Mouse (Mus musculus): ENCODE measurements around the gene Ltk.
"Not testable (repeated sequence)": the region's sequence is repeated elsewhere in the genome, so short reads cannot be mapped to it uniquely, and the experiment has no call there.

Ltk gene

DNA sequence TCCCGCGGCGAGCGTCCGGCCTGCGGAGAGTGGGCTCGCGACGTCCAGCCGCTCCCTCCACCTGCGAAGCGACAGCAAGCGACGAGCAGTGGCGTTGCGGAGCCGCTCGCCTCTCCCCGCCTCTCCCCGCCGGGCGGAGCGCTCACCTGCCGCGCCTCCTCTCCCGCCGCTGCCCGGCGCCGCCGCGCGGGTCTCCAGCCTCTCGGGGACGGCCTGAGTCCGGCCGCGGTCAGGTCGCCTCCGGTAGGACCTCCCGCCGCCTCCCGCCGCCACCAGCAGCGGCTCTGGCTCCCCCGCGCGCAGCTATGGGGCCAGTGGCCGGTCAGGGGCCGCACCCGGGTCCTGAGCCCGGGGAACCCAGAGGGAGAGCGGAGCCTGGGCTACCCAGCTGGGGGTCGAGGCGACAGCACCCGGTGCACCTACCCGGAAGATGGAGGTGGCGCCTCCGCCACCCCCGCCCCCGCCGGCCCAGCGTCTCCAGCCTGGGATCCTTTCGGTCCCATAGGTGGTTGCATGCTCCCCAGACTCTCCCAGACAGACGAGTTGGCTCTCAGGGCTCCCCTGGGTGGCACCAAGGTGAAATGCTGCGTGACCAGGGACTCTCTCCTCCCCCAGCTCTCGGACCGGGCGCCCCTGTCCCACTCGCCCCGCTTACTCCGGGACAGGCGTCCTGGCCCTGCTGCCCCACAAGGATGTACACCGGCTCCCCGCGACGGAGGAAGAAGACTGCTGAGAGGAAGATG is 2.0 kb downstream of the Ltk start:
- peak; percentile 46 to 47 for DNase-seq

DNA sequence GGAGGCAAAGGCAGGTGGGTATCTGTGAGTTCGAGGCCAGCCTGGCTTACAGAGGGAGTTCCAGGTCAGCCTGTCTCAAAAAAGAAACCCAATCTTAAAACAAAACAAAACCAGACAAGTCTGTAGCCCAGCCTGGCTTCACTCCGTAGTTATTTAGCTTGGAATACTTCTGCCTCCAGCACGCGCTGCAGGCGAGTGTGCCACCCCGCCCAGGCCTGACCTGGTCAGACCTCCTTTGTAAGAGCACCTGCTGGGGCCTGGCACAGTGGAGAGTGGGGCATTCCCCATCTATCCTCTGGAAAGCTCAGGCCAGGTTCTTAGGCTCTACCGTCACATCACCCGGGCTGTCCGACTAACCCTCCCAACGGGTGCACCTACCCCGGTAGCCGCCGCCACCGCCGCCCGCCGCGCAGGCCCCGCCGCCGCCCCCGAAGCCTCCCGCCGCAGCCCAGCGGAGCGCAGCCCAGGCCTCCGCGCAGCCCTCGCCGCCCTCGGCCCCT is 2.6 kb downstream of the Ltk start:
- peak in 1 of 2 experiments; percentile 36 for DNase-seq

DNA sequence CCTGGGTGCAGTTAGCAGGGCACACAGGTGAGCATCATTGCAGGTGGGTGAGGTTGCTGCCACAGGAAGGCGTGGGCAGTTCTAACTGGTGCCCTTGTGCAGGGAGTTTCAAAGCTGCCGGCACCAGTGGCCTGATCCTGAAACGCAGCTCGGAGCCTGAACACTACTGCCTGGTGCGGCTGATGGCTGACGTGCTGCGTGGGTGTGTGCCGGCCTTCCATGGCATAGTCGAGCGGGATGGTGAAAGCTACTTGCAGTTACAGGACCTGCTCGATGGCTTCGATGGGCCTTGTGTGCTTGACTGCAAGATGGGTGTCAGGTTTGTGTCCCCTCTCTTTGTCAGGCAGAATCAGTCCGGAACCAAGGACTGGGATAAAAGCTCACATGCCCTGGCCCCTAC is 11.0 kb downstream of the Ltk start:
- no peak for DNase-seq

DNA sequence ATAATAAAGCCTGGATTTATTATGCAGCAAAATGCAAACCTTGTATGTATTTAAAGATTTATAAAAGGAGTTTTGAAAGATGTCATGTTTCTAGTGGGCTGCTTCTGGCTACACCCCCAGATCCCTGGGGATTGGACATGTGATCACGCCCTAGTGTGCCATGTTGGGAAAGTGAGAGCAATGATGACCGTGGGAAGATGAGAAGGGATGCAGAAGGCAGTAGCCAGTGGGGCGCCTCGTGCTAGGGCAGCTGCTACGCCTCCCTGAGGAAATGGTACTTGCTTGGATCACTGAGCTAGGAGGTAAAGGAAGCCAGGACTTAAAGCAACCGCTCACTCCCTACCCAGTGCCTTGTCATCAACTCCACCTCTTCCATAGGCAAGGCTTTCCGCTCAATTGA is 12.7 kb downstream of the Ltk start:
- DNase-seq: no peak

DNA sequence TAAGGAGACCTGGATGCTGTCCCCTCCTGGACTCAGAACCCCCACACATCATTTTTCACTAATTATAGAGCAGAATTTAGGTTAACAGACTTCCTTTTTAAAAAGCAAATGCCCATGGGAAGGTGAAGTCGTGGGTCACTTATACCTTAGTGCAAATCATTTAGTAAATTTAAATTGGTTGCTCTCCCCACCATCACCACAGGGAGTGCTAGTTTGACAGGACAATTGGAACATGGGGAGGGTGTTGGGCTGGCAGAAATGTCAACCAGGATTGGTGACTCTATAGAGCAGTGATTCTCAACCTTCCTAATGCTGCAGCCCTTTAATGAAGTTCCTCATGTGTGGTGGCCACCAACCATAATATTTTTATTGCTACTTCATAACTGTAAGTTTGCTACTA is 14.9 kb downstream of the Ltk start:
- DNase-seq: peak; percentile 59 to 62

DNA sequence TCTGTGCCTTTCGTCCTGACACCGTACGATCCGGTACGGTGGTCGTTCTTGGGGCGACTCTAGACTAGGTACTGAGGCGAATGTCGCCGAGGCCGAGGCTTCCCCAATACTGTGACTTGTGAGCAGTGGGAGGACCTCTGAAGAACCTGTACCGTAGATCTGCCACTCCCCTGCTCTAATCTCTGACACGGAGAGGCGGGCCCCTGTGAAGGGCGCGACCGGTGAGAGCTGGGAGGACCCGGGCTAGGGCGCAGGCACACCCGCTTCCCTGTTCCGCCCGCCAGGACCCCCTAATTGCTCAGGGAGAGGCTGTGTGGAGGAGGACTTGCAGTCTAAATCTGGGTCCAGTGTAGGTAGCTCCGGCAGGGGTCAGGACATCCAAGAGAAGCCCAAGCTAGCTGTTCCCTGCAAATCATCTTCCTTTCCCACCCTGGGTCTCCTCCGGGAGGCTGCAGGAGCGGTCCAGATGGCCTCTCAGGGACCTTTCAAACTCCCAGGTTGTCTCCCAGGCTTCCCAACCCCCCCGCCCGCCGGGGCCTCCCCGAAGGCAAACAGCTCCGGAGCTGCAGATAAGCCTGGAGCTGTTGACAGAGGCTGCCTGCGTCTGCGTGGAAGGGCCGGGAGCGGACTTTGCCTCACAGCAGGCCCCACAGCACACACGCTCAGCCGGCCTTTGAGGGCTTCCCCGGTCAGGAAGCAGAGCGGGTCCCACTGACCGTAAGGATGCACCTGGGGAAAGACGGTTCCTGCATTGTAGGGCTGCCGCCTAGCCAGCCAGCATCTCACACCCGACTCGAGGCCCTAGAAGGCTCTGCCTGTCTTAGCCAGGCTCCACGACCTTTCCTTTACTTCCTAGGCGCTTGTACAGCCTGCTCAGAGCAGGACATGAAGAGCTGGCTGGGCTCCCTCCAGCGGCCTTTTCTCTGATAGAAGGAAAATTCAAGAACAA is 15.8 kb downstream of the Ltk start:
- peak; percentile 48 to 49 for DNase-seq

DNA sequence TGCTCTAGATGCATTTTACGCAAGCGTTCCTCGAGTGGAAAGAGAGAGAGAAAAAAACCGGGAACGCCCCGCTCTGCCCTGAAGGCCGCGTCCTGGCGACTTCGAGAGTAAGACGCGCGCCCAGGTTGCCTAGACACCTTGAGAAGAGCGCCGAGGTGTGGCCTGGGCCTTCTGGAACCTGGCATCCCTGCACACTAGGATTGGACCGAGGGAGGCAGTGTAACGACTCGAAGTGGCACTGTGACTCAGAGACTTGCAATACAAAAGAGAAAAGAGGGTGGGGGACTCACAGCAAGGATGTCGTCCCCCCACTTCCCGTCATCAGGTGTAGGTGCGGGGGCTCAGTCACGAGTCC is 16.4 kb downstream of the Ltk start:
- no peak for DNase-seq

DNA sequence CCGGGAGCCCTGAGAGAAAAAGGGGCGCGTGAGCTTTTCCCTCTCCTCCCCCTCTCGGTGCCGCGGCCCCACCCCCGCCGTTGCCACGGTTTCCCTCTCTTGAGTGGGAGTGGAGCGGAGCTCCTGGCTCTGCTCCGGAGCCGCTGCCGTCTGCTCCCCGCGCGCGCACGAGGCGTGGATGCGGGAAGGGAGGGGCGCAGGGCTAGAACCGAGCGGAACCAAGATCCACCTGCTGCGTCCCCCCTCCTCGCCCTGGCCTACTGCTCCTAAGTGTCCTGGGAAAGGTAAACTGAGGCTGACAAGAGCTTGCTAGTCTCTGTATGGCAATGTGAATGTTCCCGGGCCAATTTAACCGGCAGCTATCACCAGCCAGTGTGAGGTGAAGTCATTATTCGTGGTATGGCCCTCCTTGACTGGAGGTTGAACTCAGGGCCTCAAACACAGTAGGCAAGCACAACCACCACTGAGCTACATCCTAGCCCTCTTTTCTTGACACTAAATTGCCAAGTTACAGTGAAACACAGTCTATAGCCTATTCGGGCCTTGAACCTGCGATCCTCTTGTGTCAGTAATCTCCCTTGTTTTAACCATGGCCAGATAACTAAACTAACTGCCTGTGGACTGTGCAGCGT is 16.9 kb downstream of the Ltk start:
- peak; percentile 10 to 12 for DNase-seq

DNA sequence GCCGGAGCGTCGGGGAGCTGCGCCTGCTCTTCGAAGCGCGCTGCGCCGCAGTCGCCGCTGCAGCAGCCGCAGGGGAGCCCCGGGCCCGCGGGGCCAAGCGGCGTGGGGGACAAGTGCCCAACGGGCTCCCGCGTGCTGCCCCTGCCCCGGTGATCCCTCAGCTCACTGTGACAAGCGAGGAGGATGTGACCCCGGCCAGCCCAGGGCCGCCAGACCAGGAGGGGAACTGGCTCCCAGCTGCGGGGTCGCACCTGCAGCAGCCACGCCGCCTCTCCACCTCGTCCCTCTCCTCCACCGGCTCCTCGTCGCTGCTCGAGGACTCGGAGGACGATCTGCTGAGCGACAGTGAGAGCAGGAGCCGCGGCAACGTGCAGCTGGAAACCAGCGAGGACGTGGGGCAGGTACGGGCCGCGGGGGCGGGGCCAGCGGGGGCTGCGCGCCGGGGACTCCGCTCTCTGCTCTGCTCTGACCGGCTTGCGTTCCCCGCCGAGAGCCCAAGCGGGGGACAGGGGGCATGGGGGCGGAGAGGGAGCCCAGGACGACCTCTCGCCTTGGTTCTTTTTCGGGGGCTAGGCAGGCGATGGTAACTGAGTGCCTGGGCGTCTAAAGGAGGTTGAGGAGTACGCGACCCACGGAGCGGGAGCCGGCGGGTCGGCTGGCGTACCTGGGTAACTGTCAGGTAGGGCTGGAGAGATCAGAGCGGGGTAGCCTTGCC is 17.6 kb downstream of the Ltk start:
- DNase-seq: peak; percentile 60 to 67

DNA sequence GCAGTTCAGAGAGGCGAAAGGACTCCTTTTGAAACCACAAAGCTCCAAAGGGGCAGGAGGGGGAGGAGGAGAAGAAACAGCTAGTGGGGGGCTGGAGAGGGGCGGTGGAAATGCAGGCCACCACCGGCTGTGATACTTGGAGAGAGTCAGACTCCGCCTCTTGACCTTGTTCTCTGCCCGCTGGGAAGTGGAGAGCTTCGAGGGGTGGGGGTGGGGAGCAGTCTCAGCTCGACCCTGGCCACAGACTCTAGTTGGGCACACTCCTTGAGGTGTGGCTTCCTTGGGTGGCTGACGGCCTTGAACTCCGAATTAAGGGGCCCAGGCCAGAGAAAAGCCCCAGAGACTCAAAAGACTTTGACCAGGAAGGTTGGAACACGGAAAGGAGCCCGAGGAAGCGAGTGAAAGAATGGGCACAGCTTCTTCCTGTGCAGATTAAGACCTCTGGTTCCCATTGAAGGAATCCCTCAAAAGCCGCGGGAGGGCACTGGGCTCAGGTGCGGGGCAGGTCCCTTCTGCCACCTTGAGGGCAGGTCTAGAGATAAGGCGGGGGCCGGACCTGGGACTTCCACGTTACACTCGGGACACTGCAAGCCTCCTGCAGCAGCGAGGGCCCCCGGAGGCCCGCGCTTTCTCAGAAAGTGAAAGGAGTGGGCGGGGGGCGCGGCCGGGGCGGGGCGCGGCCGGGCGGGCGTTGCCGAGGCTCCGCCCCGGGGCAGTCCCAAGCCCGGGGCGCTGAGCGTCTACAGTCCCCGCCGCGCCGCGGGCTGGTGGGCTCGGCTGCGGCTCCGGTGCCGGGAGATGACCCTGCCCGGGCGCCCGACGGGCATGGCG is 18.4 kb downstream of the Ltk start, which contains the start of gene Itpka:
Gene Itpka, plus strand, starts transcription at position 757 of the 831 bp plus-strand sequence.
- DNase-seq: peak; percentile 71 to 78

DNA sequence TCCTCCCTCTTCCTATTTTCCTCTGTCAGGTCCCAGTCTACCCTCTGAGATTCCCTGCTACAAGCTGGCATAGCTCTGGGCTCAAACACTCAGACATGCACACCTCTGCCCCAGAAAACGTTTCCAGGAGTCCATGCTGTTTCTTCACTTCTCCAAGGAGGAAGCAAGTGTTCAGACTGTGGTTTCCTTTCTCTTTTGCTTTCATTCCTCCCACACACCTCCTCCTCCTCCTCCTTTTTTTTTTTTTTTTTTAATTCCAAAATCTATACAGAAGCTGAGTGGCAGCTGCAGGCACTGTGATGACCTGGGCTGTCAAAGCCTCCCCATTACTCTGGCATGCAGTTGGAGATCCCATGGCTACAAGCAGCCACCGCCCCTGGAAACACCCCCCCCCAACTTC is 19.7 kb downstream of the Ltk start:
- no peak for DNase-seq

DNA sequence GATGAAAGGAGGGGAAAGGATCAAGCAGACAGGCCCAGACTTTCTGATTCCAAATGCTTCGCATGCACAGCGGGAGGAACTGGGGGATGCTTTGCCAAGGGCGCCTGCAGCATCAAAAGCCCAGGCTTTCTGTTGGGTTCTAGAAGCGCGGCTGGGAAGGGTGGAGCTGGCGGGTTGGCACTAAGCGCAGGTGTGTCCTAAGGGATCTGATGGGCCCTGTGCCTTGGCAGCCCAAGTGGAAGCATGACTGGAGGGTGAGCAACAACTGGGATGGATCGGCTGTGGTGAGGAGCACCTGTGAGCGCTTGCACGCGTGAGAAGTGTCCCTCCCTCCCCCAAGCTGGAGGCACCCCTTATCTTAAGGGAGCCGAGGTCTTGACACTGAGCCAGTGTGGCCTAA is 23.1 kb downstream of the Ltk start:
- no peak for DNase-seq

DNA sequence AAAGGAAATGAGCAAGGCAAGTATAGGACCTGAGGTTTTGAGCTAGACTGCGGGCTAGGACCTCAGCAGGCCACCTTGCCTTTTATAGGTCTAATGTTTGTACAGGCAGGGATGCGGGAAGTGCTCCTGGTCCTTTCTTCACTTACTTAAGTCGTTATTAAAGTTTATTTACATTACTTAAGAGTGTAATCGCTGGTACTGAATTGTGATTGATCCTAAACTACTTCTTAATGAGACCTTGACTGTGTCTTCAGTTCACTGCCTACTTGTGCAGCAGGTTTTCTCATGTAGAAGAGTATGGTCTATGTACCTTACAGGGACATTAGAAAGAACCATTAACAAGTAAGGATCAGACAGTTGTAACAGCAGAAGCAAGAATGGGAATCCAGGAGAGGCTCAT is 29.5 kb downstream of the Ltk start:
- DNase-seq: no peak

DNA sequence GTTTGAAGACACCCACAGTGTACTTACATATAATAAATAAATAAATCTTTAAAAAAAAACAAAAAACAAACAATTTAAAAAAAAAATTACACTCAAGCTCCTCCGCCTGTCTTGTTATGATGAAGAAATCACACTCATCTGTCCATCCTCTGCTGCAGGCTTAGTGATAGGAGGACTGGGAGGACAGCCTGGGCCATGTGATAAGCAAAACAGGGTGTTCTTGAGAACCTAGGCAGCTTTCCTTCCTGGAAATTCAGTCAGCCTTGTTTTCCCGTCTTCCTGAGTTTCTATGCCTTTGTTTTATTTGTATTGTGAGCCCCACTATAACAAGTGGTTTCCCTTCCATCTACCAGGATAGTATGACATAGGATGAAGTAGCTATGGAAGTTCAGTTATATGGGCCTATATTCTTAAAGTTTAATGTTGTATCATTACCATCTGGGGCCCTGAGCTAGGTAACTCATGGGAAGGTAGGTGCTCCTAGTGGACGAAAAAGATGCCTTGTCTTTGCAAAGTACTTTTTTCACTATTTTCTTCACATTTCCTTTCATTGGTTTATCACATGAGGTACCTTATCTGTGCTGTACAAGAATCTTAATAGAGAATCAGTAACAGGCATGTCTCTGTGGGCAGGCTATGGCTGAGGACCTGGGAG is 32.3 kb downstream of the Ltk start:
- DNase-seq: no peak

DNA sequence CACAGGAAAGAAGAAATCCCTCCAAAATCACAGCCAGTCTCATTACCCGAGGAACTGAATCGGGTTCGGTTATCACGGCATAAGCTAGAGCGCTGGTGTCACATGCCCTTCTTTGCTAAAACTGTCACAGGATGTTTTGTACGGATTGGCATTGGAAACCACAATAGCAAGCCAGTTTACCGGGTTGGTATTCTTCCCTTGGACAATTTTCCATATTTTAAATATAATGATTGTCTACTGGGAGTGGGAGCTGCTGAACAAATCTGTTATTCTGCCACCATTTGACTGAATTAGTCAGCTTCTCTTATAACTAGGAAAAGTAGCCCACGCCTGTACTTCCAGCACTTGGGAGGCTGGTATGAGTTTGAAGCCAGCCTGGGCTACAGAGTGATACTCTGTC is 39.2 kb downstream of the Ltk start:
- no peak for DNase-seq

DNA sequence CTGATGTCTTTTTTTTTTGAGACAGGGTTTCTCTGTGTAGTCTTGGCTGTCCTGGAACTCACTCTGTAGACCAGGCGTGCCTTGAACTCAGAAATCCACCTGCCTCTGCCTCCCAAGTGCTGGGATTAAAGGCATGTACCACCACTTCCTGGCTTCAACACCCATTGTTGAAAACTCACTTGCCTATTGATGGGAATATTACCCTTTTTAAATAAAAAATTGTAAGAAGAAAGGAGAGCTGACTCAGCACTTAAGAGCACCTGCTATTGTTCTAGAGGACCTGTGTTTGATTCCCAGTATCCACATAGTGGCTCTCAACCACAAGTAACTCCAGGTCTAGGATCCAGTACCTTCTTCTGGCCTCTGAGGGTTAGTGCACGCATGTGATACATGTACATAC is 44.4 kb downstream of the Ltk start:
- DNase-seq: not testable (repeated sequence)

DNA sequence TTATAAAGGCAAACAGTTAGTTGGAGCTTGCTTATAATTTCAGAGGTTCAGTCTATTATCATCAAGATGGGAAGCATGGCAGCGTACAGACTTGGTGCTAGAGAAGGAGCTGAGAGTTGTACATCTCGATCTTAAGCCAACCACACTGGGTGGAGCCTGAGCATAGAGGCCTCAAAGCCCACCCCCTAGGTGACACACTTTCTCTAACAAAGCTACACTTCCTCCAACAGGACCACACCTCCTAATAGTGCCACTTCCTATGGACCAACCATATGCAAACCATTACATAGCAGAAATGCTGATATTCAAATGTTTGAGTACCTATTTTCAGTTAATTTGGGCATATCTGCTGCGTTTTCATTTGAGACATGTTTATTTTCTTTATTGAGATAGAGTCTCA is 50.2 kb downstream of the Ltk start:
- DNase-seq: no peak

DNA sequence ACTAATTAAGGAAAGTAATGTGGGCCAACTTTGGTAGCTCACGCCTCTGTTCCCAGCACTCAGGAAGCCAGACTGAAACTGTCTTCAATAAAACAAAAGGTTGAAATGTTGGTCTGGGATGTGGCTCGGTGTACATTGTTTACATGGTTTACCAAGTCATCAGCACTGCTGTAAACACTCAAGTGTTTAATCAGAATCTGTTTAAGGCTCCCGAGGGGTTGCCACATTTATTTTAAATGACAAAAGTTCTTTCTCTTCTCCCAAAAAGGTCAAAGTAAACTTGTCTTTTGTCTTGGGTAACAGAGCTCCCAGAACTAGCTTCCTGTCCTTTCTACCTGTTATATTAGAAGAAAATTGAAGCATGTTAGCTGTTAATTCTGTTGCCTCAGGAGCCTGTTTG is 52.6 kb downstream of the Ltk start:
- DNase-seq: no peak

DNA sequence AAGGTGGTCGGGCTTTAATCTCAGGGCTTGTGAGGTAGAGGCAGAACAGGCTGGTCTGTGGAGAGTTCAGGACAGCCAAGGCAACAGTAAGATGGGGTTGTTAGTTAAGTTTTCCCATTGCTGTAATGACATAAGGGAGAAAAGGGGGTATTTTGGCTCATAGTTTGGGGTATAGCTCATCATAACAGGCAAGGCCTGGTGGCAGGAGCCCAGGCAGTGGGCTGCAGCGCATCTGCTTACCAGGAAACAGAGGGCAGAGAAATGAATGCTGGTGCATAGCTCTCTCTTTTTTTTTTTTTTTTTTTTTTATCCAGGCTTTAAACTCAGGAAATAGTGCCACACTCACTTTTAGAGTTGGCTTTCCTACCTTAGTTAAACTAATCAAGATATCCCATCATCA is 57.1 kb downstream of the Ltk start:
- no peak for DNase-seq
